In genomic region chr4:46992827-46993473, GRCm38 (mm10) we compare ENCODE assay signal across 9 mouse cellular contexts. TPM values are rescaled to one million over a fixed set of nuclear protein-coding genes. Genes with fewer than 3 reads are reported as not detected.
A peak's percentile ranks its signal among the peaks of the same experiment; 100 is the strongest.
DNase-seq lines count a peak whose midpoint lies in the region; ATAC-seq and TF ChIP-seq lines count a peak whose summit lies in the region.
"Had no signal": no experiment of that assay in that cellular context is flagged by ENCODE, and none has a peak within 500 bp of the region (broad histone marks: within the 10 kb centered on the region; RNA-seq: fewer than 3 reads in every experiment).

No protein-coding gene starts in this region.

- no peak overlapping the region; the same call in 1 of the 2 replicates for H3K4me2 ChIP-seq in midbrain, postnatal 0 days (ENCODE audit: low read depth, low read length, poor library complexity, severe bottlenecking)

- peaks cover 12% of the 10 kb centered on the region for H3K4me1 ChIP-seq in midbrain, postnatal 0 days (ENCODE audit: insufficient read depth, low read length)

- 0 out of 2 replicates have a peak overlapping the region, but pooled peaks have one; percentile 8 for H3K27ac ChIP-seq in midbrain, postnatal 0 days (ENCODE audit: low read depth, low read length)
- H3K27ac ChIP-seq: heart, embryonic 15.5 days had no signal

- no peaks in the 10 kb centered on the region for H3K27me3 ChIP-seq in midbrain, postnatal 0 days (ENCODE audit: insufficient read depth, low read length)

- no peaks in the 10 kb centered on the region for H3K36me3 ChIP-seq in midbrain, postnatal 0 days (ENCODE audit: insufficient read depth, low read length)
- H3K36me3 ChIP-seq: heart, embryonic 15.5 days had no signal

- H3K9ac ChIP-seq in midbrain, postnatal 0 days (replicated peaks; ENCODE audit: low read length, poor library complexity, severe bottlenecking), result no peak overlapping the region
- H3K9ac ChIP-seq: heart, embryonic 15.5 days had no signal

- peak; percentile 73 to 81 for DNase-seq in heart, postnatal 10 days
- DNase-seq in heart, postnatal 25 days (ENCODE audit: low spot score), result no peak
- peak; percentile 21 for DNase-seq in 3T3-L1 (ENCODE audit: low read depth, low spot score)
- peak; percentile 77 for DNase-seq in ZHBTc4 (ENCODE audit: low read depth, low spot score)
- DNase-seq in heart, postnatal 36 days, result peak; percentile 45 to 52
- peak; percentile 56 for DNase-seq in midbrain, postnatal 0 days (ENCODE audit: low spot score)
- DNase-seq in layer of hippocampus, adult 8-10 months (ENCODE audit: low spot score in 2 of 2), result no peak
- no peak for DNase-seq in layer of hippocampus, adult 9-10 months (ENCODE audit: low spot score)

- no peaks in the 10 kb centered on the region for H3K9me3 ChIP-seq in midbrain, postnatal 0 days (ENCODE audit: low read length)
- H3K9me3 ChIP-seq: heart, embryonic 15.5 days had no signal

- WGBS in midbrain, postnatal 0 days, result 18% methylated on average over 8 of the region's 8 CpGs

- intact Hi-C loops in heart, postnatal 10 days (cut with DNase I), result no loop called here
- intact Hi-C loops in heart, postnatal 25 days (cut with DNase I), result no loop called here
- intact Hi-C loops in heart, postnatal 36 days (cut with DNase I), result no loop called here

- no peak overlapping the region for H3K4me3 ChIP-seq in midbrain, postnatal 0 days (ENCODE audit: low read depth, low read length)
- H3K4me3 ChIP-seq: heart, embryonic 15.5 days had no signal

- ATAC-seq in midbrain, postnatal 0 days (ENCODE audit: low FRiP score), result no peak

- no peak for TF ChIP-seq CTCF in midbrain, postnatal 0 days (IDR thresholded peaks at IDR 0.05)

RNA-seq across cellular contexts. Expression of gene Gabbr2, which starts 1.3 kb away (rescaled TPM):
- under 1 TPM; 0.05 to 0.31 TPM for total RNA-seq in heart, postnatal 10 days (2021)
- total RNA-seq in heart, postnatal 25 days (2021), result under 1 TPM in 1 of 2 experiments, not detected in 1; 0.11 TPM
- total RNA-seq in heart, postnatal 36 days (2021), result not detected
- 118 and 123 TPM in 2 replicates for total RNA-seq in midbrain, postnatal 0 days (2014; rRNA removed)
- 17.8 and 20.5 TPM in 2 replicates for polyA plus RNA-seq in midbrain, postnatal 0 days (2015; fragmentation: Nextera tagmentation; extraction: Ambion mirVana)
- total RNA-seq in layer of hippocampus, adult 8-10 months (2022), result 100 to 1,000 TPM; 175 to 209 (median 187) TPM

Comparison
In these comparisons a context has a peak if more than half of its experiments do, and no peak if none do; other contexts are left out.
1. DNase-seq: peak in heart, postnatal 10 days (2 of 2), 3T3-L1 (single experiment), ZHBTc4 (single experiment), heart, postnatal 36 days (2 of 2) and midbrain, postnatal 0 days (single experiment); none in heart, postnatal 25 days (single experiment), layer of hippocampus, adult 8-10 months (0 of 2) and layer of hippocampus, adult 9-10 months (single experiment).
2. RNA of gene Gabbr2, which starts 1.3 kb away (total RNA-seq): 175 to 209 TPM in layer of hippocampus, adult 8-10 months and 118 to 123 TPM in midbrain, postnatal 0 days; 0.05 to 0.31 TPM in heart, postnatal 10 days, 0.11 TPM in heart, postnatal 25 days and not detected in heart, postnatal 36 days; every median in the first group is over 10 times any median in the second.